Mouse (Mus musculus): ENCODE data around the gene Ahrr. TPM values are rescaled to one million over a fixed set of nuclear protein-coding genes. Genes with fewer than 3 reads are reported as not detected.
A peak's percentile ranks its signal among the peaks of the same experiment; 100 is the strongest.

The Ahrr gene
- total and polyA plus RNA-seq, 2 experiments from 2014 or later, result 2.3 to 7.6 TPM

DNA sequence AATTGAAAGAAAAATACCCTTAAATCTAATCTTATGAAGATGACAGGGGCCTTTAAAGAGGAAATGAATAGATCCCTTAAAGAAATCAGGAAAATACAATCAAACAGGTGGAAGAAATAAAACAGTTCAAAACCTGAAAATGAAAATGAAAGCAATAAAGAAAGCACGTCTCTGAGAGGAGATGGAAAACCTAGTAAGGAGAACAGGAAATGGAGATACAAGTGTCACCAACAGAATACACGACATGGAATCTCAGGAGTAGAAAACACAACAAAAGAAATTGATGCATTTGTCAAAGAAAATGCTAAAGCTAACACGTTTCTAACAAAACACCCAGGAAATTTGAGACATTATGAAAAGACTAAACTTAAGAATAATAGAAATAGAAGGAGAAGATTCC, 95.7 kb downstream of the Ahrr start:
- TF ChIP-seq CTCF (IDR thresholded peaks at IDR 0.05; ENCODE audit: low read depth), result no peak
- TF ChIP-seq EP300 (IDR thresholded peaks at IDR 0.05; ENCODE audit: low read depth), result no peak
- no peak for DNase-seq (ENCODE audit: low spot score)

DNA sequence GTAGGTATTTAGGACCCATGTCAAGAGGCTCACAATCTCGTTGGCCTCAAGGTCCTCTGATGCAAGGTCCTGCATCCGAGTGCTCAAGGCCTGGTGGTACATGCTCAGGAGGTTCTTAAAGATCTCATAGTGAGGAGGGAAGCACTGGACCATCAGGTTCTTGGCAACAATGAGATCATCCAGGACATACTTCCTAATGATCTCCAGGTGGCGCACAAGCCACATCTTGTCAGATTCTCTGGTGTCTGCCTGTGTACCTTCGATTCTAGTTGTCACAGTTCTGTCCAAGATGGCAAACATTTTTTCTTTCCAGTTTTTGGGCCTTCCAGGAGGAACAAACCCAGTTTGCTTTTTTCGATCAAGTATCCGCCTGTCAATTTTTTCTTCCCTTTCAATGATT, 99.5 kb downstream of the Ahrr start:
- no peak for TF ChIP-seq EP300 (IDR thresholded peaks at IDR 0.05; ENCODE audit: low read depth)
- TF ChIP-seq CTCF (IDR thresholded peaks at IDR 0.05; ENCODE audit: low read depth), result peak; percentile 64
- DNase-seq (ENCODE audit: low spot score), result peak; percentile 63
- Histone ChIP-seq H3K4me2 (ENCODE audit: low read depth, low read length) (no peak overlapping the region), H3K9ac (replicated peaks; ENCODE audit: low read depth, low read length) (no peak overlapping the region), H3K9me3 (replicated peaks; ENCODE audit: control insufficient read depth, low read length) (no peaks in the 10 kb centered on the region), H3K4me3 (ENCODE audit: low read depth, low read length) (no peak overlapping the region), H3K27ac (ENCODE audit: low read depth) (no peak overlapping the region), H3K27me3 (ENCODE audit: control insufficient read depth, insufficient read depth, low read length) (no peaks in the 10 kb centered on the region), H3K36me3 (replicated peaks; ENCODE audit: control insufficient read depth, insufficient read depth, low read length) (peaks cover 56% of the 10 kb centered on the region), H3K4me1 (ENCODE audit: control insufficient read depth, insufficient read depth) (no peaks in the 10 kb centered on the region)
- WGBS, result 77% methylated on average over 6 of the region's 6 CpGs
- ATAC-seq (ENCODE audit: insufficient read depth, low read depth), result no peak; the same call in 1 of the 2 replicates

More for the DNA sequence above, 95.7 kb downstream of the Ahrr start:
- no peaks in the 10 kb centered on the region for H3K4me1 ChIP-seq (ENCODE audit: control insufficient read depth, insufficient read depth)
- ATAC-seq (ENCODE audit: insufficient read depth, low read depth), result no peak
- no peak overlapping the region for H3K4me3 ChIP-seq (ENCODE audit: low read depth, low read length)
- 67% methylated on average over 3 of the region's 3 CpGs for WGBS
- H3K4me2 ChIP-seq (ENCODE audit: low read depth, low read length), result no peak overlapping the region
- peaks cover 36% of the 10 kb centered on the region for H3K36me3 ChIP-seq (replicated peaks; ENCODE audit: control insufficient read depth, insufficient read depth, low read length)
- no peaks in the 10 kb centered on the region for H3K27me3 ChIP-seq (ENCODE audit: control insufficient read depth, insufficient read depth, low read length)
- H3K9ac ChIP-seq (replicated peaks; ENCODE audit: low read depth, low read length), result no peak overlapping the region
- no peak overlapping the region for H3K27ac ChIP-seq (ENCODE audit: low read depth)
- H3K9me3 ChIP-seq (replicated peaks; ENCODE audit: control insufficient read depth, low read length), result no peaks in the 10 kb centered on the region

DNA sequence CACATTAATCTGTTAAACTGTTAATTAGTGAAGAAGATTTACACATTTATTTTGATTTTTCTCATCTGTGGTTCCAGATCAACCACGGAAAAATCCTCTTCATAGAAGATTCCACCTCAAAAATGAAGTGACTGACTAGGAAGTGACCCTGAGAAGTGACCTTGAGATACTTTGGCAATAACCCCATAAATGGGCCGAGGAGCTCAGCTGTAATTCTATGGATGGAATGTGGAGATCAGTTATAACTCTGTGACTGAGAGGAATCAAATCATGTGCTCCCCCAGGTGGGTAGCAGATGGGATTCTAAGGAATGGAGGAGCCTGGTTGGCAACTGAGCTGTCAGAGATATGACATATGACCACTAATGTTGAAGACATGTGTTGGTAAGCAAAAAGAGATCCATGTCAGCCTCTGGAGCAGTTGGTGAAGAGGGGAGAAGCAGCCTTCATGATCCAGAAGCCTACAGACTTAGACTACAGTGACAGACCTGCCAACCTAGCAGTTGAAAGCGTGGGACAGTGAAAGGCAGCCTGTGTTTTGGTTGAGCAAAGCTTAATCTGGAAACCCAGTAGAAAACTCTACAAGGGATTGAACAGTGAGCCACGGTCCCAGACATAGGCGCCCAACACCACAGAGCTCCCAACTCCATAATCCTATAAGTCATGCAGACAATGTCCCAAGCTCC, 109.0 kb downstream of the Ahrr start:
- no peaks in the 10 kb centered on the region for H3K9me3 ChIP-seq (replicated peaks; ENCODE audit: control insufficient read depth, low read length)
- 82% methylated on average over 5 of the region's 5 CpGs for WGBS
- peaks cover 53% of the 10 kb centered on the region for H3K36me3 ChIP-seq (replicated peaks; ENCODE audit: control insufficient read depth, insufficient read depth, low read length)
- ATAC-seq (ENCODE audit: insufficient read depth, low read depth) (no peak), DNase-seq (ENCODE audit: low spot score) (no peak)
- H3K4me3 ChIP-seq (ENCODE audit: low read depth, low read length), result no peak overlapping the region
- no peaks in the 10 kb centered on the region for H3K4me1 ChIP-seq (ENCODE audit: control insufficient read depth, insufficient read depth)
- TF ChIP-seq EP300 (IDR thresholded peaks at IDR 0.05; ENCODE audit: low read depth) (no peak), CTCF (IDR thresholded peaks at IDR 0.05; ENCODE audit: low read depth) (no peak)
- no peaks in the 10 kb centered on the region for H3K27me3 ChIP-seq (ENCODE audit: control insufficient read depth, insufficient read depth, low read length)
- no peak overlapping the region for H3K4me2 ChIP-seq (ENCODE audit: low read depth, low read length)
- no peak overlapping the region for H3K27ac ChIP-seq (ENCODE audit: low read depth)
- no peak overlapping the region for H3K9ac ChIP-seq (replicated peaks; ENCODE audit: low read depth, low read length)

- ATAC-seq (ENCODE audit: insufficient read depth, low read depth) (no peak), DNase-seq (ENCODE audit: low spot score) (no peak)
- Histone ChIP-seq H3K4me3 (ENCODE audit: low read depth, low read length) (no peak overlapping the region), H3K36me3 (replicated peaks; ENCODE audit: control insufficient read depth, insufficient read depth, low read length) (peaks cover 67% of the 10 kb centered on the region), H3K9ac (replicated peaks; ENCODE audit: low read depth, low read length) (no peak overlapping the region), H3K27ac (ENCODE audit: low read depth) (no peak overlapping the region), H3K9me3 (replicated peaks; ENCODE audit: control insufficient read depth, low read length) (no peaks in the 10 kb centered on the region), H3K27me3 (ENCODE audit: control insufficient read depth, insufficient read depth, low read length) (no peaks in the 10 kb centered on the region), H3K4me1 (ENCODE audit: control insufficient read depth, insufficient read depth) (peaks cover 9% of the 10 kb centered on the region; the same call in 1 of the 2 replicates), H3K4me2 (ENCODE audit: low read depth, low read length) (no peak overlapping the region)
- WGBS, result 94% methylated on average over 5 of the region's 5 CpGs
- TF ChIP-seq EP300 (IDR thresholded peaks at IDR 0.05; ENCODE audit: low read depth) (no peak), CTCF (IDR thresholded peaks at IDR 0.05; ENCODE audit: low read depth) (no peak)
These were observed 120.1 kb downstream of the Ahrr start for GRCm38 (mm10) chr13:74172036-74172435.

DNA sequence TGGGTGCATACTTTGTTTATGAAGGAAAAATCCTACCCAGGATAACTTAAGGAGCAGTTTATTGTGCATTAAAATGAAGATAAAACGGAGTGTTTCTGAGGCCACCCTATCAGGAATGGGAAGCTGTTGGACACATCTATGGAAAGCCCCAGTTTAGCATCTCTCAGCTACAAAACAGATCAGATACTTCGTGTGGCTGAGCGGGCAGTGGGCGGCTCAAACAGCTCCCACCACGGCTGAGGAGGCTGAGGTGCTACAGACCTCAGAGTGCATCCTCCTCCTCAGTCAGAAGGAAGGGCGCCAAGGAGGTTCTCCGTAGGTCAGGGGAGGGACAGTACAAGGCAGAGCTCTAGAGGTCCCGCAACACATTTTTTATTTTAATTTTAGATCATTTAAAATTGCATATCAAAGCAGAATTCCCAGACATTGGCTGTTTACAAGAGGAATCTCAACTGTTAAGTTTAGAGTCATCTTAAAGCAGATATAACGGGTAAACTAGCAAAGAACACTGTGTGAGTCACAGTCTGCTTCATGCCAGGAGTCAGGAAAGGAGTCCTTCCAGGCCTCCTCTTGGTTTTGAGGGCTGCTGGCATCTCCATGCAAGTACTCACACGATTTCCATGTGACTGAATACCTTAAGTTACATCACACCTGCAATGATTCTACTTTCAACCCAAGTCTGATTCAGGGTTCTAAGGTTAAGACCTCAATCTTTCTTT, 122.5 kb downstream of the Ahrr start:
- Histone ChIP-seq H3K9me3 (replicated peaks; ENCODE audit: control insufficient read depth, low read length) (no peaks in the 10 kb centered on the region), H3K27ac (ENCODE audit: low read depth) (no peak overlapping the region), H3K9ac (replicated peaks; ENCODE audit: low read depth, low read length) (no peak overlapping the region), H3K36me3 (replicated peaks; ENCODE audit: control insufficient read depth, insufficient read depth, low read length) (peaks cover 46% of the 10 kb centered on the region), H3K4me2 (ENCODE audit: low read depth, low read length) (no peak overlapping the region), H3K27me3 (ENCODE audit: control insufficient read depth, insufficient read depth, low read length) (no peaks in the 10 kb centered on the region), H3K4me3 (ENCODE audit: low read depth, low read length) (no peak overlapping the region), H3K4me1 (ENCODE audit: control insufficient read depth, insufficient read depth) (peaks cover 18% of the 10 kb centered on the region; the same call in 1 of the 2 replicates)
- ATAC-seq (ENCODE audit: insufficient read depth, low read depth) (no peak), DNase-seq (ENCODE audit: low spot score) (no peak)
- 84% methylated on average over 10 of the region's 10 CpGs for WGBS
- TF ChIP-seq CTCF (IDR thresholded peaks at IDR 0.05; ENCODE audit: low read depth) (no peak), EP300 (IDR thresholded peaks at IDR 0.05; ENCODE audit: low read depth) (no peak)

All from heart, postnatal 0 days (tissue).